Mouse (Mus musculus): ENCODE data around the gene Gm826. TPM values are rescaled to one million over a fixed set of nuclear protein-coding genes. Genes with fewer than 3 reads are reported as not detected.

Gene Gm826
- under 1 TPM in 1 of 2 experiments, not detected in 1; 0.45 TPM for total RNA-seq (2021)
- long read RNA-seq, experiment 1: 0 reads
- long read RNA-seq, experiment 2: 0 reads

DNA sequence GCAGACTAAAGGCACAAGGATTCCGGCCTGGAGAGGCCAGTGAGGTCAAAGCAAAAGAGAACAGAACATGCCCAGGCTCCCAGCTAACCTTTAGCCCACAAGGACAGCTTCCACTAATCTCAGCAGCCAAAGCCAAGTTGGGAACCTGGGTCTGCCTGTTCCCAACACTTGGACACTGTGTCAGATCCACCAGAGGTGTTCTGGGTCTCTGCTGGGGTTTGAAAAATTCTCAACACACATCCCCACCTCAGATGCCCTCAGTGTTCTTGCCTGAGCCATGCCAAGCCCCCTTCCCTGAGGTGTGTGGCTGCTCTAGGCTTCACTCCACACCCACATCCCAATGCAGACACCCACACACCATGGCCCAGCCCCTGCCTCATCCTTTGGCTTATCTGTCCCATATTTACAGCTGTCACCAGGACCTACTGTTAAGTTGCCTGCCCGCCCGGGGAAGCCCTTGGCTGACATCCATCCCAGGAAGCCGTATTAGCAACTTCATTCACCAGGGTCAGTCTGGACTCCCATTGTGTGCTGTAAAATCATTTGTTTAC lies at the start of gene Gm826:
Gene Gm826, minus strand, starts transcription at position 52 of the 551 bp plus-strand sequence.
- DNase-seq (ENCODE audit: low spot score in 2 of 2): no peak

DNA sequence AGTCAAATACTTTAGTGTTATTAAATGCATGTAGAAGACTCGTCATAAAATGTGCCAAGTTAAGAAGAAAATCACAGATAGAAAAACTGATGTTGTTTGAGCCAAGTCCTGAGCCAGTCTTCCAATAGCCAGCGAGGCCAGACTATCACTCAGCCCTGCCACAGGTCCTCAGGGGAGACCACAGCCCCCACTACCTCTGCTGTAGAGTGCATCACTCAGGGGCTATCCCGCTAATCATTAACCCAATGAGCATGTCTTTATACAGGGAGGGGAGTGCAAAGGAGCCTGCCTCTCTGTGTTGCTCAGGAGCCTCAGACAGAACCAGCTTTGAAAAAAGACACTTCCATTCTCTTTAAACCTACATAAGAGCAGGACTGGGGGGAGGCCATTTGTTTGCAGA lies 49.5 kb upstream of the Gm826 start:
- DNase-seq (ENCODE audit: low spot score in 2 of 2): no peak

DNA sequence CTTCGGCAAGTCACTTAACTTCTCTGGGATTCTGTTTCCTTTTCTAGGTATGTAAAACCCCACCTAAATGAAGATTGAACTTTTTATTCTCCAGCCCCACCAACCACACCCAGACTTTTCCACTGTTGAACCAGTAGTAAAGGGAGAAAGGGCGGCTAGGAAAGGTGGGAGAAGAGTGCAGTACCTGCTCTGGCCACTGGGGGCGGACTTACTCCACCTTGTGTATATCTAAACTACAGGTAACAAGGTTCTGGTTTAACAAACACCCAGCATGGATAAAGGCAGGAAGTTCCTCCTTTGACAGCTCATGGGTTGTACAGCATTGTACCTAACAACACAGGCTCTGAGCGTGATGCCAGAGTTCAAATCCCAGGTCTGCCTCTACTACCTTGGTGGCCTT lies 44.3 kb upstream of the Gm826 start:
- DNase-seq (ENCODE audit: low spot score in 2 of 2): peak in 1 of 2 experiments; percentile 59

DNA sequence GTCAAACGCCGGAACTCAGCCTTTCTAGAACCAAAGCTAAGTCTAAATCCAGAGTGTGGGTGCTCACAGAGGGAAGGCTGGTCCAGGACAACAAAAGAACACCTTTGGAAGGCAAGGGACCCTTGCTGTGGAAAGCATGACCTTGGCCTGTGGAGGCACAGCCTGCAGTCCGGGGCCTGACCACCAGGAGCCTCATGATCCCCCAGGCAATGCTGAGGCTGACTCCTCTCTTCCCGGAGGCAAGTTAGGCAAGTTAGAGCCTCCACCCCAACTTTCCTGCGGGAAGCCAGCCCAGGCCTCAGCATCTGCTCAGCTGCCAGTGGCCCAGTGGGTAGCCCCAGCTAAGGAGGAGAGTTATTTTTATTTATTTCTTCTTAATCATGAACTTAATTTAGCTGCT lies 42.3 kb upstream of the Gm826 start:
- DNase-seq (ENCODE audit: low spot score in 2 of 2): no peak

DNA sequence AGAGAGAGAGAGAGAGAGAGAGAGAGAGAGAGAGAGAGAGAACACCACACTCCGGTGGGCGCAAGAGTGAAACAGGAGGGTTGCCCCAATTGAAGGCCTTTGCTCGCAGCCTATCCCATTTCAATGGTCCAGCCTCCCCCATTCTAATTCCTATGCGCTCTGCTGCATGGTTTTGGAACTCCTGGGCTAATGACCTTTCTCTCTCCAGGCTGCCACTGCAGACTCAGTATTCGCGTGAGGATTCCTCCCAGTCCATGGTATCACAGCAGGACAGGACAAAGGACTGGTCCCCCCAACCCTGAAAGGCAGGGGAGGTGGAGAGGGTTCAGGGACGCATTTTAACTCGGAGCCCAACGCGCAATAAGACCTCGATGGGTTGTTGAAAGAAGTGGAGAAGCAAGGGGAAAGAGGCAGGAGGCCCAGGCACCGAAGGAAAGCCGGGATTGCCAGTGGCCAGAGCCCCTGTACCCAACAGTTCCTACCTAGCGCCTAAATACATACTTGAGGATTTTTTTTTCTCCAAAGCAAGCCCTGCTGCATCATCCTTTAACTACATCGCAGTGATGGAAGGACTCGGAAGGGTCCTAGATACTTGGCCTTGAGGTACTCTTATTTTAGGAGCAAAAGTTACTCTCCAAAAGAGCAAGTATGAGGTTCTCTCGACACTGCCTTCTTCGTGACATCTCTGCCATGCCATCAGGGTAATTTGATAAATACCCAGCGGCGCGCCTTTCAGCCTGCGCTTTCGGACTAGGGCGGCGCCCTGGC lies 35.9 kb upstream of the Gm826 start:
- no peak for DNase-seq (ENCODE audit: low spot score in 2 of 2)

DNA sequence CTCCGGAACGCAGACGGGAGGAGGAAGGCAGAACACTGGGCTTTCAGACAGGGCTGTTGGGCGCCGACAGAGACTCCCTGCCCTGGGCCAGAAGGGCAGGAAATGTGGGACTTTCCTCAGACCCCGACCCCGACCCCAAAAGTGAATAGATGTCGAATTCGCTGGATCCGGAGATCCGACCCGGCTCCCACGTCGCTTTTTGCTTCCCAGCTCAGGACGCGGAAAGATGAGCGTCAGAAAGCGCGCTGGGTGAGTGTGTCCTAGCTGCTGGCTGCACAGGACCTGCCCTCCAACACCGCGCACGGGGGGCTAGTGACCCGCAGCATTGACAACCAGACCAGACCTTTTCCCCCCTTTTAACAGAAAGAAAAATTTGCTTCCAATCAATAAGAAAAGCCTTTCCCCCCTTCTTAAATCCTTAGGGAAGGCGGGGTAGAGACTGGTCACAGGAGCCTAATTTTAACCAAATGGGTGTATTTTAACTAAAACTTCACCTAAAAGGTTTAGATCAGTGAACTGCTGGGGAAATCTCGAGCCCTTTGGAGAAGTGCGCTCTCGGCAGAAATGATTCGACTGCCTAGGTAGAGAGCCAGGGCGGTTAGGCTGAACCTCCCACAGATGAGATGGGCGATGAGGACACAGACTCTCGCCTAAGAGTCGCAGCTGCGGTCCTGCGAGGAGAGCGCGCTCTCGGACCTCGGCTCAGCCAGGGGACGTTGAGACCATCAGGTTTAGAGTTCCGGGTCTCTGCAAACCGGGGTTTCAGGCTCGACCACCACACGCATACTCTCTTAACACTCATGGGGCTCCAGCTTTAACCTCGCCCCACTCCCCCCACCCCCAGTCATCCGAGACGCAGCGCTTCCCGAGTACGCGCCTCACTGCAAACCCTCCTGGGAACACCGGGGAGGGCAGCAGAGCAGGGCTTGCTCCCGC lies 34.7 kb upstream of the Gm826 start:
- DNase-seq (ENCODE audit: low spot score in 2 of 2): no peak

DNA sequence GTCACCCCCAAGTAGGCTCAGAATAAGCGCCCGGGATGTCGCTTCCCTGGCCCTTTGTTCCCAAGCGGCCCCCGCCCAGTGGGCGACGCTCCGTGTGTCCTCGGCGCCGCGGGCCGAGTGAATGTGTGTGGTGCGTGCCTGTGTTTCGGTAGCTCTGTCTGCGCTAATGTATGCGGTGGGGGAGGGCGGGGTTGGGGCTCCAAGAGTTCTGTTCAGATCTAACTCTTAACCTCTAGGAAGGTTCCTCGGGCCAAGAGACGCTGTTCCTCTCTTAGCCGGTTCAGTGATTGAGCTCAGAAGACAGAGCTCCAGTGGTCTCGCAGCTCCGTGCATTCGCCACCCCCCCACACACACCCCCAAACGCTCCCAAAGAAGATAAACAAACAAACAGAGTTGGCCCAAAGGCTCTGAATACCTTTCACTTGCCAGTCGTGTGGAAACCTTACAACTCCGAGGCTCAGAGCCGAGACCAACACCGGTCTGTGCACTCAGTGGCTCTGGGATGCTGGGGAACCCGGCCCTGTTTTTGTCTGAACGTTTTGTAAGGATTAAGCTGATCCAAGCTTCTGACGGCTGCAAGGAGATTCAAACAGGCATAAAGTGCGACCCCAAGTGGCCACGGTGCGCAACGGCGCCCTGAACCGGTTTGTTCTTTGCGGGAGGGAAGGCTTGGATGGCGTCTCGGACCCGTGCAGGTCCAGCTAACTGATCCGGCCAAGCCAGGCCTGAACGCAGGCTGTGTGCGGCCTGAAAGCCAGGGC lies 33.7 kb upstream of the Gm826 start:
- DNase-seq (ENCODE audit: low spot score in 2 of 2): peak; percentile 91 to 92

DNA sequence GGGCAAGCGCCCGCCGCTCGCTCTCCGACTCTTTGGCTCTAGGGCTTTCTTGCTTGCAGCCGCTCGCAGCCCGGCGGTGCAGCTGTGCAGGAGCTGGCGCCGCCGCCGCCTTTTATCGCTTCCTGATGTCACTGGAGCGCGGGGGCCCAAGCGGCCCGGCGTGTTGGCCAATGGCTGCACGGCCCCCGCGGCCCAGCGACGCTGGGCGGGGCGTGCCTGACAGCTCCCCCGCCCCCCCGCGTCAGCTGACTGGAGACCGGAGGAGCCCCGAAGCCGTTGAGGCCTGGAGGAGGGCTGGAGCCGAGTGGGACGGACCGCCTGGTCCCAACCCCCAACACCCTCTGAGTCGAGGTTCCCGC lies 33.0 kb upstream of the Gm826 start, which contains the start of gene Mafb:
Gene Mafb, minus strand, starts transcription at position 86 of the 359 bp plus-strand sequence.
- DNase-seq (ENCODE audit: low spot score in 2 of 2): peak; percentile 72 to 89

DNA sequence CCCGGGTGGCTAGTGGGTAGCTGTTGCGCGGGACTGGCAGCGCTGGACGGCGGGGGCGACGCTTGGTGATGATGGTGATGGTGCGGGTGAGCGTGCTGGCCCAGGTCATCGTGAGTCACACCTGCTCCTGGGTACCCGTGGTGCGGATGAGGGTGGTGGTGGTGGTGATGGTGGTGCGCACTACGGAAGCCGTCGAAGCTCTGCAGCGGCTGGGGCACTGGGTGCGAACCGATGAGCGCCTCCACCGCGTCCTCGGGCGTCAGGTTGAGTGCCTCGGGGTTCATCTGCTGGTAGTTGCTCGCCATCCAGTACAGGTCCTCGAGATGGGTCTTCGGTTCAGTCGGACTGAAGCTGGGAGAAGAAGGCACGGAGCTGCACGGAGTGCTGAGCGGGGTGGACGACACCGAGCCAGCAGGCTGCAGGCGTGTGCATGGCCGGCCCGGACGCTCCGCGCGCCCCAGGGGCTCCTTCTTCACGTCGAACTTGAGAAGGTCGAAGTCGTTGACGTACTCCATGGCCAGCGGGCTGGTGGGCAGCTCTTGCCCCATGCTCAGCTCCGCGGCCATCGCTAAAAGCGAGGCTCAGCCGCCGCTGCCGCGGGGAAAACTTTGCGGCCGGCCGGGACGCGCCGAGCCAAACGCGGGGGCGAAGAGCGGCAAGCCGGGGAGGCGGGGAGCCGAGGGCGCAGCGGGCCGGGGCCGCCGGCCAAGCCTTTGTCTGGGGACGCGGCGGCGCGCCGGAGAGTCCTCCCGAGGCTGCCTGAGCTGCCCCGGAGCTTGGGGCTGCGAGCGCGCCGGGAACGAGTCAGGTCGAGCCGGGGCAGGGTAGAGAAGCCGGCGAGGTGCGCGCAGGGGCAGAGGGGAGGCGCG lies 32.4 kb upstream of the Gm826 start:
- DNase-seq (ENCODE audit: low spot score in 2 of 2): peak in 1 of 2 experiments; percentile 27

DNA sequence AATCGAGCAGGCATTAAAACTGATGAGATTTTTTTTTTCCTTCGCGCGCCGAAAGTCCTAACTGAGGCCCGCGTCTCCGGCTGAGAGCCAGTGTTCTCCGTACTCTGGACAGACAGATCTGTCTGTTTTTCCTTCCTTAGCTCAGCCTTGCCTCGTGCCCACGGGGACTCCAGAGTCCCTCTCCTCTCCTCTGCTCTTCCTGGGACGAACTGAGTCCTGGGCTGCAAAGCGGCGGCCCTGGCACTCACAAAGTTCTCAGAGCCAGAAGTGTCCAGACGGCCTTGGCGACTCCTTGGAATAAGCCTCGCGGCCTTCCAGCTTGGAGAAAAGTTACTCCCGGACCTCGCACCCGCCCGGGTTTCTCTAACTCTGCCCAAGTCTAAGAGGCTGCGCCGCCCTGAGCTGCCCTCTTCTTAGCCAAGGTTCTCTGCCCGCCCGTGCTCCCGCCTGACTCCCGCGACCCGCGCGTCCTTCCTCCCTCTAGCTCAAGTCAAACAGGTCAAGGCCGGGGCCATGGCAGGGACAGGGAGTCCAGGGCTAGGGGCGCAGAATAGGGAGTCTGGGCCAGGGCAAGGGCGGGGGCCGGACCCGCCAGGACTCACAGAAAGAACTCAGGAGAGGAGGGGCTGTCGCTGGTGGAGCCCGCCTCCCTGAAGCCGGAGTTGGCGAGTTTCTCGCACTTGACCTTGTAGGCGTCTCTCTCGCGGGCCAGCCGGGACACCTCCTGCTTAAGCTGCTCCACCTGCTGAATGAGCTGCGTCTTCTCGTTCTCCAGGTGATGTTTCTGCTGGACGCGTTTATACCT lies 31.3 kb upstream of the Gm826 start:
- no peak for DNase-seq (ENCODE audit: low spot score in 2 of 2)

DNA sequence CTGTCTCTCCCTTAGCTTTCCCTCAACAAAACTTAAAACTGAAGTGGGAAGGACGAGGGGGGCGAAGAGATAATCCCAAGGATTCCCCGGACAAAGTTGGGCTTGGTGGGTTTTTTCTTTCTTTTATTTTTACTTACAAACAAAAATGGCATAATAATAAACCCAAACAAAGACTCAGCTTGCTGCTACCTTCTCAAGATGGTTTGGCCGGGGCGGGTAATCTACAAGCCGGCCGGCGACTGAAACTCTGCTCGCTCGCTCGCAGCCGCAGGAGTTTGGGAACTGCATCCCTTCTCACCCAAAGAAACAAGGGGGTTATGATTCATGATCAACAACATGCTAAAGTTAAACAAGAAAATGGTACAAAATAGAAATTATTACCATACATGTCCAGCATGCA lies 30.7 kb upstream of the Gm826 start:
- DNase-seq (ENCODE audit: low spot score in 2 of 2): no peak

DNA sequence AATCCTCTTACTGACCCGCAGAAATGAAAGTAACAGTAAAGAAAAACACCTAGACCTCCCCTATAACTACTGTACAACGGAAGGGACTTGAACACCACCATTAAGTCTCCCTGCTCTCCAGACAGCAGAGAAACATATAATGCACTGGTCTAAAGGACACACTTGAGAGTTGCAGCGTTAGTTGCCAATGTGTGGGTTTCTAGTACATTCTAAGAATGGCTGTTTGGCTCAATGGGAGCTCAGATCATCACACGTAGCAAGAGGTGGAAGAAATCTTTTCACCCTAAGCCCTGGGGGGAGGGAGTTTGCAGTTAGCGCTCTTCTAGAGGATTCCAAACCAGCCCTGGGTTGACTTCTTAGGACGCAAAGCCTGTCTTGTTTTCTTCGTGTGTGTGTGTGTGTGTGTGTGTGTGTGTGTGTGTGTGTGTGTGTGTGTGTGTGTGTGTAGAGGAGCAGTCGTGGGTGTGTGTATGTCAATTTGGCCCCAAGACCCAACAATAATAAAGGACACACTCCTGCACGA lies 30.2 kb upstream of the Gm826 start:
- DNase-seq (ENCODE audit: low spot score in 2 of 2): no peak

DNA sequence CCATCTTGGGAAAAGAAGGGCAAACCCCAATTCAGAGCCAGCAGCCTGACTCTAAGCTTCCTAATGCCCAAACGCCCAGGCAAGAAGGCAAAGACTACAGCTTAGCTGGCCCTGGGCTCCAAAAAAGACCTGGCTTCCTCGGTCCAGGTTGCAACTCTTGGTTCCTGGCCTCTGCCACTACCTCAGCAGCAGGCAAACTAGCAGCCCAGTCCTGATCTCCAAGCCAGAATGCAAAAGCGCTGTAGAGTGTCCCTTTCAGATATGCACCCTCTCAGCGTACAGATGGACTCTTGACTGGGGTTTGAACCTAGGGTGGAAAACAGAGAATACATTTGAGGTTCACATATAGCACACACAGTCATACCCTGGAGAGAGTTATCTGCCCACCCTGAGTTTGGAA lies 29.2 kb upstream of the Gm826 start:
- DNase-seq (ENCODE audit: low spot score in 2 of 2): no peak

DNA sequence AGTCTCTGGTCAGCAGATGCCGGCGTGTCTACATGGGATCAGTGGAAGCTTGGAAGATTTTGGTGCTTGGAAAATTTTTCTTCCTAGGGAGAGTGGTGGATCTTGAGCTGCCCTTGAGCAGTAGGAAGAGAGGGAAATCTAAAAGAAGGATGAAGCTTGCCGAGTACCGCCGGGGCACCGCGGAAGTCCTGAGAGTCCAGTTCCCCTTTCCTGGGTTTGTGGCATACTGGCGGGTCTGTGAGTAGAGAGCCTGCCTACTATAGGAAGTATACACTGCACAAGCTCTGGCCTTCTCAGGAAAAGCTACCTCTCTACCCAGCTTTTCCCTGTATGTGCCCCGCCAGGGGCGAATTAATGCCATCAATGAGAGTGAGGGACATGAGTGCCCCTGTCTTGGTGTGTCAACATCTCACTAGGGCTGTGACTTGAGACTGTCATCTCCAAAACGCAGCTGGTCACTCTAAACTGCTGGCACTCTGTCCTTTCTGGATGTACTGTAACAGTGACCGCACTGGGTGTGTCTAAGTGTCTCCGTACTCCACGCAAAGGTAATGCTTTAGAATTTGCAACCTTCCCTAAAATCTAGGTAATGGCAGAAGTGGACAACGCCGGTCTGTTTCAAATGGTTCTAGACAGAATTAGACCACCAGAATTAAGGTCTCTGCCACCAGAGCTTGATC lies 27.6 kb upstream of the Gm826 start:
- DNase-seq (ENCODE audit: low spot score in 2 of 2): no peak

DNA sequence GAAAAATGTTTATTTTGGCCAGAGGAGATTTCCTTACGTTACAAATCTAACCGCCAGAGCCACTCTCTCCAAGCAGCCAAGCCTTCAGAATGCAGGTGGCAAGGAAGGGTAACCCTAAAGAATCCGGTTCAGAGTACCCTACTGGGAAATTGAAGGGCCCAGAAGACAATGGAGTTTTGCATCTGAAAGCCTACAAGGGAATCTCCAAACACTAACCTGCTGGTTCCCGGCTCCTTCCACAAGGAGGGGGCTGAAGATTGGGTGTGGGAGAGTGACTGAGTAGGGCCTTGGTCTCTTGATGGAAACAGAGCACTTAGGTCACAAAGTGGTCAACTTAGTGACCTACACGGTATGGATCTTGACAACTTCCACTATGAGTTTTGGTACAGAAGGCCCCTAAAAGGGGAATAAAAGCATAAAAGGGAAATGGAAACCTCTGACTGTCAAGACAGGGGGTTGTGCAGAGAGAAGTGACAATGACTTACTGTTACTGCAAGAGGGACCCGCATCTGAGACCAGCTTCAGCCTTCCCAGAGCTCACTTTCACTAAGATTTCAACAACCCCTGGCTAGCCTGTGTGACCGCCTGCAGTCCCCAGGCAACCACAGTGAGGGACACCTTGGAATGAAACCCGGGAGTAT lies 26.4 kb upstream of the Gm826 start:
- no peak for DNase-seq (ENCODE audit: low spot score in 2 of 2)

DNA sequence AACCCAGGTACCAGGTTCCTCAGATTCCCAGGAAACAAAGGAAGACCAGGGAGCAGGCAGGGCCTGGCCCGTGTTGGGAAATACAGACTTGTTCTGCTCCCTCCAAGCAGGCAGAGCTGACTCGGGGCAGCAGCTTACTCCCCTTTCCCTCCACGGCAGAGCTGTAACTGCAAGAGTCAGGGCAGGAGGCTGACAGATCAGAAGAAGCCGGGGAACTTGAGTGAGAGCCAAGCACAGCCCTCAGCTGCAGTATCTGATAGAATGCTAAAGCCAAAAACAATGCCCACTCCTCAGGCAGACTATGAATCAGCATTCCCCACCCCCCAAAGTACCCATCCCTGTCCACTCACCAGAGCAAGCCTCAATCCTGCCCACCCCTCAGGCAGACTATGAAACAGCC lies 24.9 kb upstream of the Gm826 start:
- no peak for DNase-seq (ENCODE audit: low spot score in 2 of 2)

DNA sequence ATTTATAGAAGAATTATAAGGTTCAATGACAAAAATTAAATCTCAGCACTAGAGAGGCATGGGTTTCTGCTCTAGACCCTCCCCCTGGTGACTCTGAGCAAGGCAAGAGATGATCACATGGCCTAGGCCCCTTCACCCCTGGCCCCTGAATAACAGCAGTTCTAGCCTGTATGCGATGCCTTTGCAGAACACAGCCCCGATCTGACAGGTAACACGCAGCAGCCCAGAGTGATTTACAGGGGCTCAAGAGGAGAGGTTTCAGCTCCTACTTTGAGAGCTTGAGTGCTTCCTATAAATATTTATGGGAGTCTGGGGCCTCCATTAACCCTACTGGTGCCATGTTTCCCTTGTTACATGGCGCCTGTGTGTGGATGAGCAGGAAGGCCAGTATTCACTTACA lies 23.5 kb upstream of the Gm826 start:
- no peak for DNase-seq (ENCODE audit: low spot score in 2 of 2)

DNA sequence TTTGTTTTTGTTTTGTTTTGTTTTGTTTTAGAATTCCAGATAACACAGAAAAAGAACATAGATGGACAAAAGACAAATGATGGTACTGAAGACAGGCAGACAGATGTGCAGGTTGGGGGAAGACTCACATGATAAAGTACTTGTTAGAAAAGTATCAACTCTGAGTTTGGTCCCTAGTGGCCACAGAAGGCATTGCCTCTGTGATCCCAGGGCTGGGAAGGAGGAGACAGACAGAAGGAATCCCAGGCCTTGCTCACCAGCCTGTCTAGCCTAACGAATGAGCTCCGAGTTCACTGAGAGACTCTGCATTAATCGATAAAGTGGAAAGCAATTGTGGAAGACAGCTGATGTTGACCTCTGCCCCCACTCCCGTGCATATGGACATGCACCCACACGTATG lies 22.2 kb upstream of the Gm826 start:
- DNase-seq (ENCODE audit: low spot score in 2 of 2): no peak

Measured in left cerebral cortex, adult 18-20 months (tissue).